Mouse (Mus musculus) CD4-positive, CD25-positive, alpha-beta regulatory T cell, adult 2 months (primary cell): ENCODE measurements around the gene Plcb2.

Source experiments
- DNase-seq: peaks from one replicate; pipeline ENCODE4 v3.0.0-alpha.2; 2012; ENCODE audit warnings: low read depth, low spot score

The Plcb2 gene

GRCm38 (mm10) chr2:118728337-118728736 lies at the start of gene Plcb2:
Gene Plcb2, minus strand, starts transcription at chr2:118728438.
- peak; percentile 67 for DNase-seq

DNA sequence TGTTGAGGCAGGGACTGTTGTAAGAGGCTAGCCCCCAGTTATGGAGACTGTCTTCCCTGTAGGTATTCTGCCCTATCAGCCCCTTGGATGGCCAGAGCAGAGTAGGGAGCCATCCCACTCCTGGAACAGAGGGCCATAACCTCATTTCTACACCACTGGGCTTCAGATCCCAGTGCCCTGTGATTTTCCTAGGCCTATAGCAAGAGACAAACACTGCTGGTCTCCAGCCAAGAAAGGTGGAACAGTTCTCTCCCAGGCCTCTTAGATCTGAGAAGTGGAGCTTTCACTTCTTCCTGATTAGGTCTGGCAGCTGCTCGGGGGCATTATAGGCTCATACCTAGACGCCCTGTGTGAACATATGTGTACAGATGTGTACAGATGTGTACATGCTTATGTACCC lies 48.1 kb upstream of the Plcb2 start:
- no peak for DNase-seq

GRCm38 (mm10) chr2:118775846-118776245 lies 47.6 kb upstream of the Plcb2 start:
- DNase-seq = no peak

DNA sequence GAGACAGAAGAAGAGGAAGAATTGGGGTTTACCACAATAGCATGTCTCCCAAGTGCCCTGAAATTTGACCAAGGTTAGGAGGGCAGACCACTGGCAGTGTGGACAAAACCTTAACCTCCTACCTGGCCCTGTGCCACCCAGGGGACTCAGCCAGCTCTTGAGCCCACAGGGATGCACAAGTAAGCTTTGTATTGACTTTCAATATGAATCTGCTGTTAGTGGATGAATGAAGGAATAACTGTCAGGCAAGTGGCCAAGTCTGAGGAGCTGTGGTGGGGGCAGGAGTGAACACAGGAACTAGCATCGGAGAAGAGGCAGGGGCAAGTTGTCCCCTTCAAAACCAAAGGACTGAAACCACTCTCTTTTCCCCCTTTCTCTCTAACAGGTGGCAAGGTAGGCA lies 47.2 kb upstream of the Plcb2 start:
- no peak for DNase-seq

GRCm38 (mm10) chr2:118774536-118774935 lies 46.3 kb upstream of the Plcb2 start:
- DNase-seq = no peak

GRCm38 (mm10) chr2:118772158-118772874 lies 44.1 kb upstream of the Plcb2 start, which contains the start of gene Phgr1:
Gene Phgr1, plus strand, starts transcription at chr2:118772769.
- no peak for DNase-seq

DNA sequence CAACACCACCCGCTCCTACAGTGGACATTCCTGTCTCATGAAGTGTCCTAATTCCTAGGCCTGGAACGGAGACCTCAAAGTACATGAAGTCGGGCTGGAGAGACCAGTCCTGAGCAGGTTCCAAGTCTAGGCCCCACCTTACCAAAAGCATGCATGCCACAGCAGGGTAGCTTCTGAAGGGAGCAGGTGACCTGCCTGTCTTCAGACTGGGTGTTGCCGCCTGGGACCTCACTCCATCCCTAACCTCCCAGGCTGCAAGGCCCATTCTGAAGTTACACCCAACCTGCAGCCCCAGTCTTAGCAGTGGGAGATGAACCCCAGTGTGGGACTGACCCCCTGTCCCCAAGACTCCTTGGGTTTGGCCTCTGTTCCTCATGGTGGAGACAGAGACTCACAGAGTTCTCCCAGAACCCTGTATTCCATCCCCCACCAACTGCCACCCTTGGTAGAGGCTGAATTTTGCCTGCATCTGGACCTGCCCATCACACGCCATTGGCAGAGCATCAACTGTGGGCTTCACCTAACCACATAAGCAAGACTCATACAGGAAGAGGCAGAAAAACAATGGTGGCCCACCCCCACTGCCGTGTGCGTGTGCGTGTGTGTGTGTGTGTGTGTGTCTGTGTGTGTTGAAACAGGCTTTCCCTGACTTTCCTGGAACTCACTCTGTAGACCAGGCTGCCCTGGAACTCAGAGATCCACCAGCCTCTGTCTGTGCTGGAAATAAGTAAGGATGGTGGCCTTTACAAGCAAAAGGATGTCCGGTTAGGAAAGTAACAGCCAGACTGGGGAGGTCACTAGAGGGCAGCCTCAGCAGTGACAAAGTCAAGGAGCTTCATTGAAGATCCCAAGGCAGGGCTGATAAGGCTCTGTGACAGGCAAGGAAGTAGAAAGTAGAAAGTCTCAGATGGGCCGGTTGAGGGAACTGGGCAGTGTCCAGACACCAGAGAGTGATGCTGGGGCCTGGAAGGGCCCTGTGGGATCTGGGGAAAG lies 38.1 kb upstream of the Plcb2 start:
- DNase-seq = no peak

DNA sequence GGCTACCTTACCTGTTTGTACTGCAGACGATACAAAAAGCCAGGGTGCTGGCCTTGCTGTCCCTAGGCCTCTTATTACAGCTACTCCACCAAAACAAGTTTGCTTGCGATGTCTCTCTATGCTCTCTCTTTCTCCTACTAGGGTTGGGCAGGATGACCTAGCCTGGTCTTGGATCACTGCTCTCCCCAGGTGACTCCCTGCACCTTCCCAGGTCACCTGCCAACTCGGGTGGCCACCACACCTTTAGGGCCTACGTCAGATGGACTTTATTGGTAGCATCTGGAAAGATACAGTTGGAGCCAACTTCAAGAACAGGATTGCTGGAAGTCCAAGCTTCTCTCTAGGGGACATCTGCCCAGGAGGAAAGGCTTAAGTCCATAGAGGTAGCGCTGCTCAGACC lies 36.6 kb upstream of the Plcb2 start:
- no peak for DNase-seq

GRCm38 (mm10) chr2:118764094-118764831 lies 36.0 kb upstream of the Plcb2 start:
- peak; percentile 71 for DNase-seq

DNA sequence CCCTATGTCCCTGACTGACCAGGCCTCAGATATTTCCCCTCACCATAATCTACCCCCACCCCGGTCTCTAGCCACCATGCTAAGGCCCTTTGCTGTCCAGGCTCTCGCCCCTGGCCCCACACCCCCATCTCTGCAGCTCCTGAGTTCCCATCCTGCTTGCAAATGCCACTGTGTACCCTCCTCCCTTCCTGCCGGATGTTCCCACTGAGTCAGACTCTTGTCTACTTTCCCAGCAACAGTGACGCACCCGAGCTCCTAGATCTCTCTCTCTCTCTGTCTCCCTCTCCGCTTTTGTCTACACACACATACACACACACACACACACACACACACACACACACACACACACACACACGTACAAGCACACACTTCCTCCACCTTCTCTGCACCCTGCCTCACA lies 35.2 kb upstream of the Plcb2 start:
- DNase-seq = no peak

DNA sequence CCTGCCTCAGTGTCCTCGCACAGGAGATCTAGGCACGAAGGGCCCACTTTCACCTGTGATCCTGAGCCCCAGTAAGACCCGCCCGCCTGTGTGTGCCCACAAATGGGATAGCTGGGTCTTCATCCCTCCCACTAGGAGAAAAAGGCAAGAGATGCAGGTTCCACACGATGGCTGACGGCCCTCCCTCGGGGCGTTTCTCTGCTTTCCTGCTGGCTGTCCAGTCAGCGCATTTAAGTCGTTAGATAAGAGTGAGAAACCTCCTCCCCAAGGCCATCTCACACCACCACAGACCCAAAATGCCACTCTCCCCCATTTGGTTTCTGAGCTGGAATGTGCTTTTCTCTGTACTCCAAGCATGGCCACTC lies 34.5 kb upstream of the Plcb2 start:
- DNase-seq = no peak

DNA sequence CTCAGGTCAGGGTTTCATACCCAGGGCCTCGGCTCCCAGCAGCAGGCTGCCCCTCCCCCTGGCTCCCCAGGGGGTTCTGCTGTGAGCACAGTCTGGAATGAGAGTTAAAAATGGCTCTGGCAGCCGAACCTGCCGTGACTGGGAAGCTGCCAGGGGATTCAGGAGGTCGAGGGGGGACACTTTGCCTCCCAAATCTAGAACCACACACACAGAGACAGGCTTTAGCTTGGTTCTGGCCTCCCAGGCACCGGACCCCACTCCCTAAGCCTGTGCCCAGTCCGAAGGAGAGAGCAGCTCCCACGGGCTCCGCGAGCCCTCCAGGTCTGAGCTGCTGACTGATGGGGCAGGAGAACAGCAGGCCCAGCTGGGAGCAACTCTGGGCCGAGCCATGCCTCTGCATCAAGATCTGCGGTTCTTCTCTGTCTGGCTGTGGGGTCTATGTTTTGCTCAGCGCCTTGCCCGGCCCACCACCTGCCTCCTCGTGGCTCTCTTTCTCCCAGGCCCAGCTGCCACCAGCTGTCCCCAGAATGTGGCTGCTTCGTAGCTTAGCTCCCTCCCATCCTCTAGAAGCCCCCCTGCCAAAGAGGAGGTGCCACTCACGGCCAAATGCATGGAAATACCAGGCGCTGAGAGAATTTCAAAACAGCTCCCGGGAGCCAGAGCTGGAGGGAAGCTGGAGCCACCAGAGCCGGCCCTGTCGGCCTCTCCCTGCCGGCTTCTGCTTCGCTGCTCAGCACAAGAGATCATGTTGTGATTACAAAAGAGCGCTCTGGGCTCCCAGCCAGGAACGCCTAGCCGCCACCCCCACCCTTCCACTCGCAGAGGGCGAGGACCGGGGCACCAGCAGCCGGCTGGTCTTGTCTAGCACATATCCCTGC lies 33.9 kb upstream of the Plcb2 start, which contains the start of gene Ccdc9b:
Ccdc9b (minus strand) TSS at position 756 of the 878 bp plus-strand sequence.
- peak; percentile 69 for DNase-seq

GRCm38 (mm10) chr2:118761358-118761757 lies 33.1 kb upstream of the Plcb2 start:
- DNase-seq = no peak

GRCm38 (mm10) chr2:118760311-118761025 lies 32.2 kb upstream of the Plcb2 start:
- DNase-seq = no peak

- DNase-seq = peak; percentile 88
Observed at GRCm38 (mm10) chr2:118759828-118760227, 31.6 kb upstream of the Plcb2 start.

- DNase-seq = no peak
Observed at GRCm38 (mm10) chr2:118756103-118756502, 27.9 kb upstream of the Plcb2 start.

DNA sequence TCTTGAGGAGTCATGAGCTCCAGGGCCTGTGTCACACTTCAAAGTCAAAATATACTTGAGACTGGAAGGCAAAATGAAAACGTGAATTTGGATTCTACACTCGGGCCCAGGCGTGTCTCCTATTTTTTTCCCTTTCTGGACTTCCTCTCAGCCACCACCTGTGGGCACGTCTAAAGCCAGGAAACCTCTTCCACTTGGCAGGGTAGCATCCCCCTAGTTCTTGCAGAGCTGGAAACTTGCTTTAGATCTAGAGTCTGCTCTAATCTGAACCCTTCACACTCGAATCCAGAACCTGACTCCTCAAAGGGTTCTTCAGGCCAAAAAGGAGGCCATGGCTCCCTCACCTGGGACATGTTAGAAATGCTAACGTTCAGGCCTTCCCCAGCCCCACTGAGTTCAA lies 27.2 kb upstream of the Plcb2 start:
- DNase-seq = no peak

DNA sequence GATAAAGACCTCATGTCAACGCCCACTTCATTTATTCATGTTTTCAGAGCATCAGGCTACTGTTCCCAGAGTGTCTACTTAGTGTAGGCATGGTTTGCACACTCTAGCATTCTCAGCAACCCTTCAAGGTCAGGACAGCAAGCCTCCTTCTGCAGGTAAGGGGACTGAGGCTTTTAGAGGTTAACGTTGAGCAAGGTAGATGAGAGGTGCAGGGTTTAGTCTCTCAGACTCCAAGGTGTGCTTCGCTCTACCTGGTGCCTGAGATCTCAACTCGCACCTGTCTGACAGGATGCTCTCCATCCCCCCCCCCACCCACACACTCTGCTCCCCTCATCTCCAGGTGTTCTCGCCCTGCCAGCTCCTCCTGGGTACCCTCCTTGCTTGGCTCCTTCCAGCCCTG lies 25.9 kb upstream of the Plcb2 start:
- no peak for DNase-seq

DNA sequence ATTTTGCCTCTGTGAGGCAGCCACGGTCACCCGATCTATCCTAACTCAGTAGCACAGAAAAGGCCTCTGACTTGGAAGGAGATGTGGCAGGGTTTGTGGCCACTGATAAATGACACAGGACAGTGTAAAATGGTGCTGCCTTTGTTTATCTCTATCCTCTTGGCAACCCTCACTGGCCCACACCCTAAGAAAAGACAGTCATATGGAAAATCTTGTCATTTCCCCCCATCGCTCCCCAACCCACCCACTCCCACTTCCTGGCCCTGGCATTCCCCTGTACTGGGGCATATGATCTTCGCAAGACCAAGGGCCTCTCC lies 24.5 kb upstream of the Plcb2 start:
- no peak for DNase-seq
